Mouse (Mus musculus) lung, adult 18-20 months (tissue): ENCODE data around the gene Arrdc1.

Experiments
- DNase-seq, 2 experiments: peaks; one replicate each; pipeline ENCODE4 v3.0.0; 2022; ENCODE audit warnings: mixed read lengths in 2 of 2

The Arrdc1 gene

GRCm38 (mm10) chr2:24935057-24935796, at the start of gene Arrdc1:
Gene Arrdc1, minus strand, starts transcription at chr2:24935252.
- DNase-seq = peak; percentile 96 to 97

GRCm38 (mm10) chr2:24976960-24977359, 41.9 kb upstream of the Arrdc1 start:
- DNase-seq = peak; percentile 12 to 23

GRCm38 (mm10) chr2:24975704-24976297, 40.7 kb upstream of the Arrdc1 start, which contains the start of gene Pnpla7:
Gene Pnpla7, plus strand, starts transcription at chr2:24976033.
- peak; percentile 90 to 91 for DNase-seq

GRCm38 (mm10) chr2:24974906-24975703, 40.1 kb upstream of the Arrdc1 start, which contains the start of gene Mrpl41:
Gene Mrpl41, minus strand, starts transcription at chr2:24975098.
- peak; percentile 98 for DNase-seq

- peak in 1 of 2 experiments; percentile 12 for DNase-seq
Measured at GRCm38 (mm10) chr2:24974452-24974851, 39.4 kb upstream of the Arrdc1 start.

GRCm38 (mm10) chr2:24970386-24970785, 35.3 kb upstream of the Arrdc1 start:
- no peak for DNase-seq

- peak; percentile 85 to 88 for DNase-seq
Measured at GRCm38 (mm10) chr2:24962304-24963000, 27.4 kb upstream of the Arrdc1 start, which contains the start of gene Dph7. Gene Dph7, plus strand, starts transcription at chr2:24962400.

GRCm38 (mm10) chr2:24960910-24961309, 25.9 kb upstream of the Arrdc1 start:
- peak; percentile 9 to 29 for DNase-seq

GRCm38 (mm10) chr2:24952537-24953055, 17.5 kb upstream of the Arrdc1 start:
- DNase-seq = no peak

- DNase-seq = no peak
Measured at GRCm38 (mm10) chr2:24950189-24950535, 15.1 kb upstream of the Arrdc1 start.

- DNase-seq = peak; percentile 96 to 98
Measured at GRCm38 (mm10) chr2:24949421-24950188, 14.6 kb upstream of the Arrdc1 start, which contains the start of gene Zmynd19. Gene Zmynd19, plus strand, starts transcription at chr2:24949792.

- peak; percentile 63 to 72 for DNase-seq
Measured at GRCm38 (mm10) chr2:24944304-24944703, 9.3 kb upstream of the Arrdc1 start.

- DNase-seq = no peak
Measured at GRCm38 (mm10) chr2:24942092-24942491, 7.0 kb upstream of the Arrdc1 start.

- no peak for DNase-seq
Measured at GRCm38 (mm10) chr2:24934441-24934963, 550 bp downstream of the Arrdc1 start.

- no peak for DNase-seq
Measured at GRCm38 (mm10) chr2:24929593-24929992, 5.5 kb downstream of the Arrdc1 start.

- peak; percentile 76 to 87 for DNase-seq
Measured at GRCm38 (mm10) chr2:24929119-24929518, 5.9 kb downstream of the Arrdc1 start.

GRCm38 (mm10) chr2:24927810-24928479, 7.1 kb downstream of the Arrdc1 start:
- DNase-seq = peak; percentile 89 to 94

- DNase-seq = no peak
Measured at GRCm38 (mm10) chr2:24926965-24927358, 8.1 kb downstream of the Arrdc1 start.

GRCm38 (mm10) chr2:24926345-24926964, 8.6 kb downstream of the Arrdc1 start:
- no peak for DNase-seq

GRCm38 (mm10) chr2:24925284-24925683, 9.8 kb downstream of the Arrdc1 start:
- DNase-seq = peak; percentile 59 to 72
